Mouse (Mus musculus) embryo, embryonic 9.5 days (tissue): ENCODE results near the gene Ccdc172.

Source experiments
- DNase-seq: peaks from one replicate; pipeline ENCODE4 v3.0.0-alpha.2; 2017; ENCODE audit errors: extremely low spot score

Gene Ccdc172

DNA sequence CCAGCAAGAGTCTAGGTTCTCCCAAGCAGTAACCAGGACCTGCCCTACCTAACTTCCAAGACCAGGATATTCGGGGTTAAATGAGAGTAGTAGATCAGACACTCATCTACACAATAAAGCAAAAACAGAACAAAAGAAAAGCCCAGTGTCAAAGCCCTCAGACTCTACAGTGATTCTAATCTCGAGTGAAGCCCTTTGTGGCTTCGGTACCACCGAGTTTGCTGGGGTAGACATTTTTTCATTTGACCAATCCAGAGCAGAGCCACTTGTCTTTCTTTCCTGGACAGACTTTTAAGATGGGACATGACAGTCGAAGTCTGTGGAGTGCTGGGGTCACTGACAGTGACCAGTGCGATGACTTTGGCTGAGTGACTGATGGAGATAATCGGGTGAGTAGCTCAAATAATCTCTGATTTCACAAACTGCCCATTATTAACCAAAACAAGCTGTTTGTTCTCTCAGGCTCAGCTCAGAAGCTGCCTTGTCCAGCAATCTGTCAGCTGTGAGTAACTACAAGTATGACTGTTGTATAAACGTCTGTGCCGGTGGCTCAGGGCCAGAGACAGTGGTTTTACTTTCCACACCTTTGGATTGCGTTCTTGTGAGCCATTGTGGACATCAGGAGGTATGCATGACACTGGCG lies 60.8 kb downstream of the Ccdc172 start:
- no peak for DNase-seq

GRCm38 (mm10) chr19:58573072-58573438 lies 61.3 kb downstream of the Ccdc172 start:
- no peak for DNase-seq

GRCm38 (mm10) chr19:58582018-58582417 lies 70.2 kb downstream of the Ccdc172 start:
- DNase-seq: no peak

GRCm38 (mm10) chr19:58582956-58583355 lies 71.2 kb downstream of the Ccdc172 start:
- DNase-seq: no peak

- DNase-seq: no peak
Observed at GRCm38 (mm10) chr19:58586046-58586445, 74.3 kb downstream of the Ccdc172 start.

- DNase-seq: no peak
Observed at GRCm38 (mm10) chr19:58590251-58590936, 78.6 kb downstream of the Ccdc172 start.

DNA sequence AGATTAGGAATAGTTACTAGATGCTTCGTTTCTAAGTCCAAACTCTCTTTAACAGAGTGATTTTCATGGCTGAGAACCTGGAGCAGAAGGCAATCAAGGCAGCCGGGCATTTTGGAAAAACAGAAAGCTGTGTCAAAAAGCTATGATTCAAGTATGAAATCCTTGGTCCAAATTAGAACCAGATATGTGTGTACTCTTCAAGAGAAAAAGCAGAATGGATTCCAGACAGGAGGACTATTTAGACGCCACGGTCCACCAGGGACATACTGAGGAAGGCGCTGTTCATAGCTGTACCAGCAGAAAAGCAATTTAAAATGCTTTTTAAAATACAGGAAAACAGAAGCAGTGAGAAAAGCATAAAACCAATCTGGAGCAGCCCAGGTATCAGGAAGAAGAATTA lies 88.6 kb downstream of the Ccdc172 start:
- DNase-seq: no peak
